Mouse (Mus musculus): Measurements from ENCODE around the gene Map4k3.

DNA sequence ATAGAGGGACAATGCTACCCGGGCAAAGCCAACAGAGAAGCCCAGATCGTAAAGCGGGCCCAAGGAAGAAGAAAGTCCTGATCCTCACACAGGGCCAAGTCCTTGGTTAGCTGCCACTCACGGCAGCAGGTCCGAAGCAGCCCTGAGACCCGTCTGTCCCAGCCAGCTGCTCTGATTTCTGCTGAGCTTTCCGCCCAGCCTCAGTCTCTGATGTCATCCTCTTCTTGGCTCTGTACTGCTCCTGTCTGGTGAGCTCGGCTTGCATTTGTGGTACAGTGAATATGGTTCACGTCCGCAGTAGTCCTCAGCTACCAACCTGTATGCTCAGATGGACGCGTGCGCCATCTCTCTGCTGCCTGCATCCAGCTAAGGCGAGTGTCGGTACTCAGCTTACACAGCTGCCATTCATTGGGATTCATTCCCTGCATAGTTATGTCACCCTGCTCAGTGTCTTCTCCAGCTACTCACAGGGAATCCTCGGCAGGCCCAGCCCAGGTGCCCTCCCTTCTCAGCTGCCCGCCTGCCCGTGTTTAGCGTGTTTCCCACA, 125.1 kb downstream of the Map4k3 start:
- TF ChIP-seq MAFK (IDR thresholded peaks at IDR 0.05; ENCODE audit: borderline replicate concordance, low read depth, low read length), result no peak
- TF ChIP-seq POLR2A (IDR thresholded peaks at IDR 0.05; ENCODE audit: control insufficient read depth in 1 of 2, insufficient read depth in 1 of 2, low read depth in 1 of 2, low read length in 2 of 2, poor library complexity in 1 of 2), result no peak
- no peak for TF ChIP-seq HCFC1 (IDR thresholded peaks at IDR 0.05; ENCODE audit: low read depth, low read length)
- no peak for TF ChIP-seq CTCF (IDR thresholded peaks at IDR 0.05 in 2 of 3, conservative IDR thresholded peaks at IDR 0.05 in 1 of 3; ENCODE audit: control insufficient read depth in 1 of 3, insufficient read depth in 1 of 3, low read depth in 2 of 3, low read length in 3 of 3, poor library complexity in 1 of 3, severe bottlenecking in 1 of 3)
- no peak for TF ChIP-seq ZNF384 (IDR thresholded peaks at IDR 0.05; ENCODE audit: low read depth, low read length)
- TF ChIP-seq GATA1 (IDR thresholded peaks at IDR 0.05; ENCODE audit: low read depth, low read length), result no peak
- TF ChIP-seq JUND (IDR thresholded peaks at IDR 0.05; ENCODE audit: low read depth, low read length), result no peak
- no peak for TF ChIP-seq EP300 (IDR thresholded peaks at IDR 0.05; ENCODE audit: low read depth in 1 of 2, low read length in 2 of 2)
- TF ChIP-seq POLR2AphosphoS2 (IDR thresholded peaks at IDR 0.05; ENCODE audit: low read length), result no peak
- no peak for TF ChIP-seq POLR2AphosphoS5 (IDR thresholded peaks at IDR 0.05; ENCODE audit: borderline replicate concordance, low read depth, low read length)
